Mouse (Mus musculus) C2C12 (cell line): Measurements from ENCODE around the gene Il17f.

ENCODE experiments used
- CEBPB ChIP-seq: IDR thresholded peaks from one replicate; pipeline ENCODE4 v1.6.1; 2011; ENCODE audit warnings: low read depth, mild to moderate bottlenecking, control low read depth, moderate library complexity
- CTCF ChIP-seq: IDR thresholded peaks from one replicate; pipeline ENCODE4 v1.5.1; 2011; ENCODE audit not compliant: control insufficient read depth, insufficient read depth, insufficient read length
- MAX ChIP-seq: IDR thresholded peaks from one replicate; pipeline ENCODE4 v1.6.1; 2011; ENCODE audit warnings: mild to moderate bottlenecking, control low read depth
- MYOD1 ChIP-seq: IDR thresholded peaks from one replicate; pipeline ENCODE4 v1.6.1; 2011; ENCODE audit warnings: low read depth; ENCODE audit not compliant: control insufficient read depth, insufficient read length
- MYOG ChIP-seq: IDR thresholded peaks from one replicate; pipeline ENCODE4 v1.6.1; 2011; ENCODE audit not compliant: control insufficient read depth, insufficient read length; ENCODE audit errors: extremely low read depth
- USF1 ChIP-seq: IDR thresholded peaks from one replicate; pipeline ENCODE4 v1.6.1; 2011; ENCODE audit warnings: low read depth, mild to moderate bottlenecking, control low read depth, moderate library complexity

GRCm38 (mm10) chr1:20804526-20804925 is 14.1 kb upstream of the Il17f start:
- TF ChIP-seq CTCF (no peak), MAX (no peak), USF1 (no peak), MYOD1 (no peak), MYOG (no peak), CEBPB (no peak)
